Mouse (Mus musculus) ES-E14 (cell line): ENCODE results near the gene Prss36. TPM values are rescaled to one million over a fixed set of nuclear protein-coding genes. Genes with fewer than 3 reads are reported as not detected.
"Not testable (repeated sequence)": the region's sequence is repeated elsewhere in the genome, so short reads cannot be mapped to it uniquely, and the experiment has no call there.

Experiments
- DNase-seq: peaks from one replicate; pipeline ENCODE4 v3.0.0-alpha.2; 2013; ENCODE audit warnings: low read depth, low spot score
- H3K27ac ChIP-seq: 2 replicates; pipeline ENCODE4 v1.5.1; 2012; ENCODE audit warnings: low read depth, mild to moderate bottlenecking, low read length, moderate library complexity, mixed read lengths; ENCODE audit not compliant: poor library complexity, insufficient read depth, severe bottlenecking
- H3K36me3 ChIP-seq: 2 replicates; pipeline ENCODE4 v1.6.1; 2012; ENCODE audit warnings: mild to moderate bottlenecking, low read length, moderate library complexity, mixed read lengths; ENCODE audit not compliant: control insufficient read depth, poor library complexity, insufficient read depth, severe bottlenecking
- H3K4me1 ChIP-seq, 2 experiments: fragments of 150-350 bp in 1 of 2; sonication (generic) in 1 of 2; 2 replicates each; pipeline ENCODE4 v1.6.1; 2012; ENCODE audit warnings: low read length in 2 of 2, mild to moderate bottlenecking in 1 of 2, mixed read lengths in 1 of 2; ENCODE audit not compliant: control insufficient read depth in 2 of 2, insufficient read depth in 2 of 2, poor library complexity in 1 of 2
- H3K4me3 ChIP-seq, 2 experiments: fragments of 150-350 bp in 1 of 2; sonication (generic) in 1 of 2; 2 replicates each; pipeline ENCODE4 v1.5.1; 2012; ENCODE audit warnings: low read length in 2 of 2, low read depth in 1 of 2, mild to moderate bottlenecking in 1 of 2, mixed read lengths in 1 of 2; ENCODE audit not compliant: insufficient read depth in 1 of 2, poor library complexity in 1 of 2, severe bottlenecking in 1 of 2
- H3K9ac ChIP-seq: 2 replicates; pipeline ENCODE4 v1.6.1; 2012; ENCODE audit warnings: low read depth, mild to moderate bottlenecking, low read length, mixed read lengths; ENCODE audit not compliant: poor library complexity, insufficient read depth, severe bottlenecking
- H3K9me3 ChIP-seq: fragments of 150-350 bp; sonication (generic); 2 replicates; pipeline ENCODE4 v1.6.1; 2012; ENCODE audit warnings: low read depth, mild to moderate bottlenecking, low read length; ENCODE audit not compliant: control insufficient read depth, insufficient read depth
- CHD2 ChIP-seq: IDR thresholded peaks from 2 replicates; pipeline ENCODE4 v1.6.1; 2014; ENCODE audit warnings: mild to moderate bottlenecking, low read depth, low read length, inconsistent platforms
- HCFC1 ChIP-seq: IDR thresholded peaks from 2 replicates; pipeline ENCODE4 v1.6.1; 2012; ENCODE audit warnings: low read length, inconsistent platforms, borderline replicate concordance; ENCODE audit not compliant: insufficient read depth
- MAFK ChIP-seq: IDR thresholded peaks from 2 replicates; pipeline ENCODE4 v1.6.1; 2014; ENCODE audit warnings: mild to moderate bottlenecking, low read depth, low read length, inconsistent platforms; ENCODE audit not compliant: insufficient read depth
- ZC3H11A ChIP-seq: IDR thresholded peaks from 2 replicates; pipeline ENCODE4 v1.6.1; 2012; ENCODE audit warnings: low read depth, mild to moderate bottlenecking, inconsistent platforms, low read length, borderline replicate concordance
- ZNF384 ChIP-seq: IDR thresholded peaks from 2 replicates; pipeline ENCODE4 v1.6.1; 2012; ENCODE audit warnings: low read depth, low read length, inconsistent platforms
- in situ Hi-C, 2 experiments: fragments of 600-800 bp; cut with MboI; formaldehyde crosslinking; loops; one replicate each; pipeline ENCODE4 v1.15.1; 2025; ENCODE audit warnings: low sequenced_read_pairs in 2 of 2, inconsistent platforms in 1 of 2; ENCODE audit not compliant: unreplicated experiment in 2 of 2
- total RNA-seq: library from RNA; depleted of rRNA; stranded (reverse); fragments of 300-350 nt; gene quantifications from 2 replicates; pipeline ENCODE4 v1.2.3, GENCODE M21; 2012

Prss36 gene
- total RNA-seq, 1 experiment = 15.3 TPM

GRCm38 (mm10) chr7:127952864-127953581 lies 6.5 kb upstream of the Prss36 start:
- DNase-seq = no peak
- H3K4me1 ChIP-seq = peaks cover 2 to 5% of the 10 kb centered on the region in 2 experiments; a peak in 2 of 4 replicates
- no peaks in the 10 kb centered on the region for H3K36me3 ChIP-seq
- peak overlapping the region; percentile 32 to 53 for H3K4me3 ChIP-seq
- peak overlapping the region; percentile 73 for H3K27ac ChIP-seq
- TF ChIP-seq ZNF384 = no peak
- H3K9me3 ChIP-seq = no peaks in the 10 kb centered on the region
- in situ Hi-C loops = no loop called here
- H3K9ac ChIP-seq = peak overlapping the region; percentile 55; the same call in 1 of the 2 replicates

- Histone ChIP-seq H3K27ac (no peak overlapping the region), H3K9ac (peak overlapping the region; percentile 62), H3K9me3 (no peaks in the 10 kb centered on the region), H3K4me3 (peak overlapping the region; percentile 48 to 65), H3K4me1 (peaks cover 0 to 5% of the 10 kb centered on the region in 2 experiments; a peak in 1 of 4 replicates), H3K36me3 (no peaks in the 10 kb centered on the region)
- in situ Hi-C loops = no loop called here
- no peak for DNase-seq
- TF ChIP-seq ZC3H11A = no peak
- TF ChIP-seq HCFC1 = no peak
- no peak for TF ChIP-seq ZNF384
- no peak for TF ChIP-seq MAFK
- no peak for TF ChIP-seq CHD2
Observed at GRCm38 (mm10) chr7:127944614-127945013, 1.9 kb downstream of the Prss36 start.

- H3K9me3 ChIP-seq, H3K36me3 ChIP-seq, H3K4me3 ChIP-seq, H3K9ac ChIP-seq, DNase-seq, H3K4me1 ChIP-seq, in situ Hi-C loops, H3K27ac ChIP-seq: not testable (repeated sequence)
- peak; percentile 79 for TF ChIP-seq ZNF384
Observed at GRCm38 (mm10) chr7:127942097-127942496, 4.4 kb downstream of the Prss36 start.

GRCm38 (mm10) chr7:127936216-127936884 lies 10.2 kb downstream of the Prss36 start:
- no peaks in the 10 kb centered on the region for H3K9me3 ChIP-seq
- peak overlapping the region; percentile 91 for H3K9ac ChIP-seq
- TF ChIP-seq ZNF384 (no peak), HCFC1 (no peak), MAFK (no peak), ZC3H11A (no peak), CHD2 (no peak)
- in situ Hi-C loops = no loop called here
- H3K27ac ChIP-seq = no peak overlapping the region; the same call in 1 of the 2 replicates
- H3K4me3 ChIP-seq = peak overlapping the region; percentile 81 to 89
- peaks cover 11 to 23% of the 10 kb centered on the region in 2 experiments; a peak in 3 of 4 replicates for H3K4me1 ChIP-seq
- no peak for DNase-seq
- H3K36me3 ChIP-seq = no peaks in the 10 kb centered on the region
